Mouse (Mus musculus): ENCODE measurements around the gene Specc1l. TPM values are rescaled to one million over a fixed set of nuclear protein-coding genes. Genes with fewer than 3 reads are reported as not detected.

Gene Specc1l
- total RNA-seq, 2 experiments from 2014 or later = 41.0 to 41.7 TPM

DNA sequence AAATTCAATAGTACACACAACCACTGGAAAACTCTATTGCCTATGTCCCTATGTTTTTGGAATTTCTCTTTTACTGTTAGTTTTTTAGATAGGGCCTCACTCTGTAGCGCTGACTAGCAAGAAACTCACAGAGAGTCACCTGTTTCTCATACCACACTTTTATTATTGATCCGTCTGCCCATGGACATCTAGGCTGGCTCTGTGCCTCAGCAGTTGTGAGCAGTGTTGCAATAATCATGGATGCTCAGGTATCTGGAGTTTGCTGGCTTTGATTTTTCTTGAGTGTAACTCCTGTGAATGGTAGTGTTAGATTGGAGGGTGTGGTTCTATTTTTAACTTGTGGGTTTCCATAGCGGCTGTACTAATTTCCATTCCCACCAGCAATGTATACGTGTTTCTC is 143.5 kb downstream of the Specc1l start:
- no peak for DNase-seq

Other genes with a start within 250 kb of the Specc1l start
- gene Gnaz, start 244.9 kb upstream of the Specc1l start, total RNA-seq (2021) = under 1 TPM; 0.33 to 0.57 TPM
- not detected for gene Rsph14, start 179.5 kb upstream of the Specc1l start, total RNA-seq (2021)
- gene Rab36, start 175.0 kb upstream of the Specc1l start, total RNA-seq (2021) = under 1 TPM; 0.57 to 0.75 TPM
- 10 to 100 TPM in 1 of 2 experiments, 1 to 10 TPM in 1; 8.7 to 10.7 TPM for gene Bcr, start 151.5 kb upstream of the Specc1l start, total RNA-seq (2021)
- gene Adora2a, start 104.8 kb downstream of the Specc1l start, total RNA-seq (2021) = 1 to 10 TPM; 4.3 to 6.9 TPM
- under 1 TPM; 0.25 to 0.64 TPM for gene Upb1, start 189.0 kb downstream of the Specc1l start, total RNA-seq (2021)